Mouse (Mus musculus): Measurements from ENCODE around the gene Il1rl2. TPM values are rescaled to one million over a fixed set of nuclear protein-coding genes. Genes with fewer than 3 reads are reported as not detected.

Gene Il1rl2
- polyA plus RNA-seq, 1 experiment from 2014 or later = 1.3 TPM

DNA sequence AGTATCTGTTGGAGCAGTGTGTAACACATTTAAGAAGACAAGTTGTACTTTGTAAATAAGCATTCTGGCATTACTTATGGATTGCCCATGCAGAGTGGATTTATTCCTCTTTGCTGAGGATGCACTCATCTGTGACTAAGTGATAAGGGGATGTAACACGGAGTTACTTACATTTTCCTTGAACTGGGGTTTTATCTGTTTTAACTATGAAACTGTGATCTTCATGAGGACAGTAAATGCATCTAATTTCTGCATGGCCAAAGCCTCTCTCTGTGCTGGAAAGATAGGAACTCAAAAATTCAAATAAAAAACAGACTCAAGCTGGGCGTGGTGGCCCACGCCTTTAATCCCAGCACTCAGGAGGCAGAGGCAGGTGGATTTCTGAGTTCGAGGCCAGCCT lies 15.7 kb downstream of the Il1rl2 start:
- no peak for ATAC-seq (ENCODE audit: low FRiP score)
- 87% methylated on average over 3 of the region's 4 CpGs for WGBS

DNA sequence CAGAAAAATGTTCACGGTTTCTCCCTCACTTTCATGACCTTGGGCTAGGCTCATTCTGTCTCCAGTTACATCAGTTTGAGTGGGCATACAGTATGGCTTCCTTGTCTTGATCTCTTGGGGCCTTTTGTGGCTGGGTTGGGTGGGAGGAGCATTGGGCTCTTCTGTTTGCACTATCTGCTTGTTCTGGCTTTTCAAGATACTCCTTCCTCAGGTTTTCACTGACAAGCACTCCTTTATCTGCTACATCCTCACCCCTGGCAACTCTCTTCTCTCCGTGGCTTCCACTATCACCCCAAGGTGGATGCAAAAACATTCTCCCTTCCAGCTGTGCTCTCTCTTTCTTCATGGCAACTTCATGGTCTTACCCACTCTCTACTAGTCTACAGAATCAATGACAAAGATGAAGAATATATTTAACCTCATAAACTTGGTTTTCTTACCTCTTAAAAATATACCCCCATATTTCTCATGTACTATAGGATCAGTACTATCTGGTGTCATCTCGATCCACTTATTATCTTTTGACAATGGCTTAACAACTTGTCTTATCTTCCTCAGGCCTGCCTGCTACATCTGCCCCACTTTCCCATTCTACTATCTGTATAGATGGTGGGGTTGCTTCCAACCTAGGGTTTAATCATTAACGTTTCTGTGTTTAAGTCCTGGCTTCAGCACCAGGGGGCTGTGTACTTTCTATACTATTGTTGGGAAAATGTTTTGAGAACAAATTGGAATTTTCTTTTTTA lies 27.9 kb downstream of the Il1rl2 start:
- no peaks in the 10 kb centered on the region for H3K36me3 ChIP-seq (replicated peaks; ENCODE audit: control insufficient read depth, insufficient read depth)
- no peak for DNase-seq (ENCODE audit: low spot score)
- H3K27me3 ChIP-seq (ENCODE audit: control insufficient read depth, insufficient read depth, low read length) = no peaks in the 10 kb centered on the region
- H3K9ac ChIP-seq = no peak overlapping the region
- 80% methylated on average over 4 of the region's 4 CpGs for WGBS
- no peak overlapping the region for H3K27ac ChIP-seq
- no peak overlapping the region for H3K4me2 ChIP-seq (replicated peaks)
- no peaks in the 10 kb centered on the region for H3K4me1 ChIP-seq (replicated peaks; ENCODE audit: control insufficient read depth, insufficient read depth, low read length)
- ATAC-seq (ENCODE audit: low FRiP score) = no peak
- no peak overlapping the region for H3K4me3 ChIP-seq (replicated peaks; ENCODE audit: low read length)
- no peaks in the 10 kb centered on the region for H3K9me3 ChIP-seq (ENCODE audit: control insufficient read depth, low read length)

More for the DNA sequence above, 15.7 kb downstream of the Il1rl2 start:
- no peak overlapping the region for H3K9ac ChIP-seq
- no peak overlapping the region for H3K4me3 ChIP-seq (replicated peaks; ENCODE audit: low read length)
- H3K4me1 ChIP-seq (replicated peaks; ENCODE audit: control insufficient read depth, insufficient read depth, low read length) = no peaks in the 10 kb centered on the region
- no peaks in the 10 kb centered on the region for H3K27me3 ChIP-seq (ENCODE audit: control insufficient read depth, insufficient read depth, low read length)
- no peak overlapping the region for H3K4me2 ChIP-seq (replicated peaks)
- H3K36me3 ChIP-seq (replicated peaks; ENCODE audit: control insufficient read depth, insufficient read depth) = no peaks in the 10 kb centered on the region
- DNase-seq (ENCODE audit: low spot score) = no peak
- H3K9me3 ChIP-seq (ENCODE audit: control insufficient read depth, low read length) = no peaks in the 10 kb centered on the region
- H3K27ac ChIP-seq = no peak overlapping the region

DNA sequence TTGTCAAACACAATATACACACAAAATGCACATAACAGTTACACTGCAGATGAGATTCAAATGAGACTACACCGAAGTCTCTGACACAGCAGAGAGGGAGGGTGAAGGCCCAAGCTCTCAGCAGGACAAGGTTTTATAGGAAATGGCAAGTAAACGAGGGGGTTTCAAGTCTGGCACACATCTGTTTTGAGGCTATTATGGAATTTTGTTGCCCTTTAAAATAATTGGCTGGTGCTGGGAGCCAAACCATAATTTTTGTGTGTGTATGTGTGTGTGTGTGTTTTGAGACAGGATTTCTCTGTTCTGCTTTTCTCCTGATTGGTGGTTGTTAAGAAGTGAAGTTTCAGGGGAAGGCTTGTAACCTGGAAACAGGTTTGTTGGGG lies 28.5 kb downstream of the Il1rl2 start:
- Histone ChIP-seq H3K36me3 (replicated peaks; ENCODE audit: control insufficient read depth, insufficient read depth) (no peaks in the 10 kb centered on the region), H3K4me1 (replicated peaks; ENCODE audit: control insufficient read depth, insufficient read depth, low read length) (no peaks in the 10 kb centered on the region), H3K9ac (no peak overlapping the region), H3K4me2 (replicated peaks) (no peak overlapping the region), H3K4me3 (replicated peaks; ENCODE audit: low read length) (no peak overlapping the region), H3K27ac (no peak overlapping the region), H3K9me3 (ENCODE audit: control insufficient read depth, low read length) (no peaks in the 10 kb centered on the region), H3K27me3 (ENCODE audit: control insufficient read depth, insufficient read depth, low read length) (no peaks in the 10 kb centered on the region)
- whole genome bisulfite sequencing = 70% methylated on average over 2 of the region's 2 CpGs
- ATAC-seq (ENCODE audit: low FRiP score) = no peak
- no peak for DNase-seq (ENCODE audit: low spot score)

DNA sequence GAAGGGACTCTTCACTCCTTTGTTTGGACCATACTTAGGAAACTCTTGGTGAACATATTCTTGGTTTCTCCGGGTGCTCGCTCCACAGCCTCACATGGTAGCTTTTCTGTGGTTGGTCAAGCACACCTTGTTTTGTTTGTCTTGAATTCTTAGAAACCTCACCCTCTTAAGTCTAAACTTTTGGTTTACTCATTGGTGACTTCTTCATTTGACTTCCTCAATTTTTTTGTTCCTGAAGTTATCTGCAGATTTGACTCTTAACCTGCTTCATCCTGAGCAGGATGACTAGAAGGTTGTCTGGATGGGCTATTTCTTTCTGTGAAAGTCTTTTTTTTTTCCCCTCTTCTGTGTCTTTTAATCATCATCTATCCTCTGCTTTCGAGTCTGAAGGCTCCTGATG lies 30.3 kb downstream of the Il1rl2 start:
- no peak overlapping the region for H3K9ac ChIP-seq
- no peak overlapping the region for H3K4me3 ChIP-seq (replicated peaks; ENCODE audit: low read length)
- no peaks in the 10 kb centered on the region for H3K27me3 ChIP-seq (ENCODE audit: control insufficient read depth, insufficient read depth, low read length)
- no peak overlapping the region for H3K4me2 ChIP-seq (replicated peaks)
- DNase-seq (ENCODE audit: low spot score) (no peak), ATAC-seq (ENCODE audit: low FRiP score) (no peak)
- H3K4me1 ChIP-seq (replicated peaks; ENCODE audit: control insufficient read depth, insufficient read depth, low read length) = no peaks in the 10 kb centered on the region
- no peaks in the 10 kb centered on the region for H3K36me3 ChIP-seq (replicated peaks; ENCODE audit: control insufficient read depth, insufficient read depth)
- 91% methylated on average over 3 of the region's 3 CpGs for WGBS
- H3K27ac ChIP-seq = no peak overlapping the region
- H3K9me3 ChIP-seq (ENCODE audit: control insufficient read depth, low read length) = no peaks in the 10 kb centered on the region

- H3K9me3 ChIP-seq (ENCODE audit: control insufficient read depth, low read length) = no peaks in the 10 kb centered on the region
- H3K27ac ChIP-seq = no peak overlapping the region
- no peak overlapping the region for H3K4me2 ChIP-seq (replicated peaks)
- WGBS = 94% methylated on average over 4 of the region's 4 CpGs
- no peaks in the 10 kb centered on the region for H3K4me1 ChIP-seq (replicated peaks; ENCODE audit: control insufficient read depth, insufficient read depth, low read length)
- ATAC-seq (ENCODE audit: low FRiP score) = no peak
- H3K27me3 ChIP-seq (ENCODE audit: control insufficient read depth, insufficient read depth, low read length) = no peaks in the 10 kb centered on the region
- no peak overlapping the region for H3K4me3 ChIP-seq (replicated peaks; ENCODE audit: low read length)
- no peaks in the 10 kb centered on the region for H3K36me3 ChIP-seq (replicated peaks; ENCODE audit: control insufficient read depth, insufficient read depth)
- DNase-seq (ENCODE audit: low spot score) = no peak
- H3K9ac ChIP-seq = no peak overlapping the region
These were observed 31.0 kb downstream of the Il1rl2 start for GRCm38 (mm10) chr1:40355431-40355843.

DNA sequence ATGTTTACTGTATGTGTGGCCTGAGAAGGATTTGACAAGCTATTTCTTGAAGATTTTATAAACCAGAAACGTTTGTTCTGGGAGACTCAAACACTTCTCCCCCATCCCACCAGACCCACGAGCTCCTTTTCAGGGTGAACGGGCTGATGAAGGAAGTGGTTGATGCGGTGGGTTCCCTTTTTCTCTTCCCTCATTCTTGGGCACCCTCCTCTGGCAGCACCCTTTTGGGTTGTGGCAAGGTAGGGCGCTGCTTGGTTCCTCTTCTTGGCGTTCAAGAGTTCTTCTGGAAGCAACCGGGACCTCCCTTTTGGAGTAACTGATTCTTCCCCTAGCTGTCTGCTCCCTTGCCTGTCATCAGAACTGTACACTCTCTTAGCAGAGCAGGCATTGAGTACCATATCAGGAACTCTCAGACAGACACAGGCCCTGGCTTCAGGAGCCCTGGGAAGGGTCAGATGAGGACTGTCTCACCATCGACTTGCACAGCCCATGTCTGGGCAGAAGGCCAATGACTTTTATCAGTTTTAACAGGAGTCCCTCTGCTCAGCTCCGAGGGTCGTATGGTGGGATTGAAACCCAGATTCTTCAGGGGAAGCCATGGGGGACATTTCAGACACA lies 31.6 kb downstream of the Il1rl2 start:
- Histone ChIP-seq H3K27me3 (ENCODE audit: control insufficient read depth, insufficient read depth, low read length) (no peaks in the 10 kb centered on the region), H3K36me3 (replicated peaks; ENCODE audit: control insufficient read depth, insufficient read depth) (no peaks in the 10 kb centered on the region), H3K27ac (no peak overlapping the region), H3K9ac (no peak overlapping the region), H3K4me2 (replicated peaks) (no peak overlapping the region), H3K4me1 (replicated peaks; ENCODE audit: control insufficient read depth, insufficient read depth, low read length) (no peaks in the 10 kb centered on the region), H3K4me3 (replicated peaks; ENCODE audit: low read length) (no peak overlapping the region), H3K9me3 (ENCODE audit: control insufficient read depth, low read length) (no peaks in the 10 kb centered on the region)
- WGBS = 85% methylated on average over 10 of the region's 10 CpGs
- no peak for ATAC-seq (ENCODE audit: low FRiP score)
- DNase-seq (ENCODE audit: low spot score) = no peak

- H3K9me3 ChIP-seq (ENCODE audit: control insufficient read depth, low read length) = no peaks in the 10 kb centered on the region
- no peak overlapping the region for H3K9ac ChIP-seq
- H3K4me3 ChIP-seq (replicated peaks; ENCODE audit: low read length) = no peak overlapping the region
- H3K36me3 ChIP-seq (replicated peaks; ENCODE audit: control insufficient read depth, insufficient read depth) = no peaks in the 10 kb centered on the region
- DNase-seq (ENCODE audit: low spot score) (no peak), ATAC-seq (ENCODE audit: low FRiP score) (no peak)
- no peak overlapping the region for H3K27ac ChIP-seq
- no peaks in the 10 kb centered on the region for H3K27me3 ChIP-seq (ENCODE audit: control insufficient read depth, insufficient read depth, low read length)
- H3K4me2 ChIP-seq (replicated peaks) = no peak overlapping the region
- 44% methylated on average over 2 of the region's 2 CpGs for WGBS
- no peaks in the 10 kb centered on the region for H3K4me1 ChIP-seq (replicated peaks; ENCODE audit: control insufficient read depth, insufficient read depth, low read length)
These were observed 33.5 kb downstream of the Il1rl2 start for GRCm38 (mm10) chr1:40357921-40358320.

DNA sequence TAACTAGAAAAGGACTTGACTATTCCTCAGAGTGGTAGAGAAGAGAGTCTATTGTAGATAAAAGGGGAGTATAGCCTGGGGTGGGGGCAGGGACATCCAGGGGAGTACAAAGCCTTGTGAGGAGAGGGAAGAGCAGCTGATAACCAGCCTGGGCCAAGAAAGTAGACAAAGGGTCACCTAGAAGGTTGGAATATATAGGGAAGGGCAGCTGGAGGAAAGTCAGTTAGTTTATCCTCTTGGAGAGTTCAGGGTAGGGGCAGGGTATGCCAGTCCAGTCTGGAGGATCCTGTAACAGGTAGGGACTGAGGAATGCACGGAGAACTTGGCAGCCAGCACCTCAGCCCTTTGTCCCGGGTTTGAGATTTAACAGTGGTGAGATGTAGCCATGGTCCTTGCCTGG lies 33.9 kb downstream of the Il1rl2 start:
- no peak for DNase-seq (ENCODE audit: low spot score)
- H3K9ac ChIP-seq = no peak overlapping the region
- no peaks in the 10 kb centered on the region for H3K4me1 ChIP-seq (replicated peaks; ENCODE audit: control insufficient read depth, insufficient read depth, low read length)
- no peak for ATAC-seq (ENCODE audit: low FRiP score)
- no peak overlapping the region for H3K4me2 ChIP-seq (replicated peaks)
- no peaks in the 10 kb centered on the region for H3K9me3 ChIP-seq (ENCODE audit: control insufficient read depth, low read length)
- H3K27ac ChIP-seq = no peak overlapping the region
- H3K36me3 ChIP-seq (replicated peaks; ENCODE audit: control insufficient read depth, insufficient read depth) = no peaks in the 10 kb centered on the region
- H3K4me3 ChIP-seq (replicated peaks; ENCODE audit: low read length) = no peak overlapping the region
- WGBS = 88% methylated on average over 2 of the region's 2 CpGs
- H3K27me3 ChIP-seq (ENCODE audit: control insufficient read depth, insufficient read depth, low read length) = no peaks in the 10 kb centered on the region

DNA sequence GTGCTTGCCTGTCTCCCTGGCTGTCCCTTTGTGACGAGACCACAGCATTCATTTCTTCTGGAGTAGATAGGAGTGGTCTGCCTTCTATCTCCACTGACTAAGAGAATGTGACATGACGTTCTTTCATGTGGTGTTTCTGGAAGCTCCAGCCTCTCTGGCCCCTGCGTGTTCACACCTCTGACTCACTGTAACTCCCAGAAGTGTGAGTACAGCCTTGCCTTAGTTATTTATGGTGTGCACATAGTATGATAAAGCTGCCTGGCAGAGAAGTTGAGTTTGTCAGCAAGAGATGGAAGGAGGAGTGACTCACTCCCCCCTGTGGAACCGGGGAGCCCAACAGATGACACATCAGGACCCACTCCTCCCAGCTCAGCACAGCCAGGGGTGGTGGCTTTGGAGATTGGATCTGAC lies 34.4 kb downstream of the Il1rl2 start:
- WGBS = 87% methylated on average over 4 of the region's 4 CpGs
- H3K9me3 ChIP-seq (ENCODE audit: control insufficient read depth, low read length) = no peaks in the 10 kb centered on the region
- no peaks in the 10 kb centered on the region for H3K36me3 ChIP-seq (replicated peaks; ENCODE audit: control insufficient read depth, insufficient read depth)
- DNase-seq (ENCODE audit: low spot score) = no peak
- ATAC-seq (ENCODE audit: low FRiP score) = no peak
- no peaks in the 10 kb centered on the region for H3K27me3 ChIP-seq (ENCODE audit: control insufficient read depth, insufficient read depth, low read length)
- H3K4me3 ChIP-seq (replicated peaks; ENCODE audit: low read length) = no peak overlapping the region
- no peak overlapping the region for H3K27ac ChIP-seq
- H3K4me2 ChIP-seq (replicated peaks) = no peak overlapping the region
- H3K9ac ChIP-seq = no peak overlapping the region
- no peaks in the 10 kb centered on the region for H3K4me1 ChIP-seq (replicated peaks; ENCODE audit: control insufficient read depth, insufficient read depth, low read length)

Measured in hindbrain, embryonic 14.5 days (tissue).